Mouse (Mus musculus): Measurements from ENCODE around the gene Ttyh3.

DNA sequence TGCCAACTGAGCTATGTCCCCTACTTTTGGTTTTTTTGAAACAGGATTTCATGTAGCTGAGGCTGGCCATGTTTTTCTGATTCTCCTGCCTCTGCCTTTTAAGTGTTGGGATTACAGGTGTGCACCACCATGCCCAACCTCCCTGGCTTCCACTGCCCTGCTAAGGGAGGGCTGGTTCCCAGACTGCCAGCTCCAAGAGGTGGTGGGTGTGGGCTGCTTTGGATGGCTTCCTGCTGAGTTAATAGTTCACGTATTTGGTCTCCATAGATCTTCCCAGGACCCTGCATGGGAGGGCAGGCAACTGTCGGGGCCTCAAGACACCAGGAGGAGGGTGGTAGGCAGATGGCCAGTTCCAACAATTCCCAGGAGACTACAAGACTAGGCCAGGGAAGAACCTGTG lies 46.3 kb downstream of the Ttyh3 start:
- TF ChIP-seq CTCF (conservative IDR thresholded peaks at IDR 0.05; ENCODE audit: low read length), result no peak
- TF ChIP-seq NANOG (IDR thresholded peaks at IDR 0.05; ENCODE audit: borderline replicate concordance, low read length), result no peak
- no peak for TF ChIP-seq POU5F1 (IDR thresholded peaks at IDR 0.05; ENCODE audit: borderline replicate concordance, low read length)
